Mouse (Mus musculus) megakaryocyte progenitor cell, adult 5-6 weeks (primary cell): ENCODE measurements around the gene Smarca2. TPM values are rescaled to one million over a fixed set of nuclear protein-coding genes. Genes with fewer than 3 reads are reported as not detected.
A peak's percentile ranks its signal among the peaks of the same experiment; 100 is the strongest.

Experiments used
- ATAC-seq: replicated peaks from 2 replicates; pipeline ENCODE4 v1.8.0; 2016; ENCODE audit warnings: mild to moderate bottlenecking, moderate TSS enrichment, inconsistent platforms; ENCODE audit not compliant: poor library complexity
- total RNA-seq, 2 experiments: library from RNA; stranded (forward) in 1 of 2; stranded (reverse) in 1 of 2; fragments of 157-497, 149-512 nt in 1 of 2; fragments of 200-1000 nt in 1 of 2; gene quantifications; 2 replicates each; pipeline versions ENCODE4 v1.2.3 to v1.2.4; 2015 to 2017

The Smarca2 gene
- 68.9 and 76.5 TPM in 2 replicates for total RNA-seq (2015)
- total RNA-seq (2017) = 50.3 and 60.7 TPM in 2 replicates

GRCm38 (mm10) chr19:26604755-26605300 is at the start of gene Smarca2:
Smarca2 (plus strand) TSS chr19:26605050.
- ATAC-seq = peak; percentile 71

DNA sequence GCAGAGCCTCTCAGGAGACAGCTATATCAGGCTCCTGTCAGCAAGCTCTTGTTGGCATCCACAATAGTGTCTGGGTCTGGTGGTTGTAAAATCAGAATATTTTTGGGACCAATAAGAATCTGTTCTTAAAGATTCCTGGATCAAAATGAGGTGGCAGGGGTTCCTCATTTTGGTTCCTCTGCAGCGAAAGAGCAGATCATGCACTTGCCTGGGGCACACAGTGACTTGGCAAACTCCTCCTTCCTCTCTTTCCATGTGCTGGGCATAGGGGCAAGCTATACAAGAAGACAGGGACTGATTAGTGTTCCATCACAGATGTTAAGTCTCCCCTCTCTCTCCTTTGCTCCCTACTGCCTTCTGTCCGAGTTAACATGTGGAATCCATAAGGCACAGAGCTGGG is 40.0 kb upstream of the Smarca2 start:
- ATAC-seq = peak; percentile 74

- ATAC-seq = no peak
Measured at GRCm38 (mm10) chr19:26566109-26566508, 38.7 kb upstream of the Smarca2 start.

DNA sequence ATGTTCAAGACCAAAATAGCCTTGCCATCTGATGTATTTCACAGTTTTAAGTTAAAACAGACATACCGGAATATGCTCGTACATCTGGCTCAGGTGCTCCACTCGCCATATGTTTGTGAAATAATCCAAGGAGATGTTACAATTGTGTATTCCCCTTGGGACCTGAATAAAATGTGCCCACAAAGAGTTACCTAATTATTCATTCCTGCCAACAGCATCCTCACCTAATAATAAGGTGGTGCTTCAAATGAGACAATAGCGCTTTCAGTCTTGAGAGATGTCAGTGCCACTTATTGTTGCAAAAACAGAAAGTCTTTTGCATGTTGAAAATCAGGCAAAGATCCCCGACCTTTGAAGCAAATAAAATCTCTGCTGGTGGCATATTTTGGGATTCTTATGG is 36.6 kb upstream of the Smarca2 start:
- ATAC-seq = no peak

DNA sequence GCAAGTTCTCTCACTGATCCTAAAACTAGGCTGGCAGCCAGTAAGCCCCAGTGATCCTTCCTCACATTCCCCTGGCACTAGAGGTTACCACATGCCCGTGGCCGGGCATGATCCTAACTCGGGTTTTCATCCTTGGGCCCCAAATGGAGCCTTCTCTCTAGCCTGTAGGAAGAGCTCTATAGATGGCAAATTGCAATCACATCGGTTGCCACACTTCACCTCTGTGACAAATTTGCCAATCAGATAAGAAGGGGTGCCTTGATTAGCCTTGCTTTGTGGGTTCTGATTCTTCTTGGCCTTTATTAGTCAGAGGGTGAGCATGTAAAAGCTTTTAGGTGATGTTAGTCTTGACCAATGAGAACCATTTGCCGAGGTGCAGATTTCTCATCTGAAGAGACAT is 35.9 kb upstream of the Smarca2 start:
- no peak for ATAC-seq

DNA sequence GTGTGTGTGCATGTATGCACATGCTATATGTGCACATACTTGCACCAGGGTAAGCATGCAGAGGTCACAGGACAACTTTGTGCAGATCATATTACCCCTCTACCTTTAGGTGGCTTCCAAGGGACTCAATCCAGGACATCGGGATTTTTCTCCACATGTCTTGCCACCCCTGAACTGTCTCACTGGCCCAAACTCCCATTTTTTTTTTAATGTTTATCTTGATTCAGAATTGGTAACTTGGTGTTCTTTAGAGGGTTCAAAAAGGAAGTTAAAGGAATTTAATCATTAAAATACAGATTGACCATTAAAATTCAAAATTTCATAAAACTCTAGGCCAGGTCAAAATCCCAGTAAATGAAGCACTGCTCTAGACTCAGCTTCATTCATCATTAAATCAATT is 35.4 kb upstream of the Smarca2 start:
- no peak for ATAC-seq

DNA sequence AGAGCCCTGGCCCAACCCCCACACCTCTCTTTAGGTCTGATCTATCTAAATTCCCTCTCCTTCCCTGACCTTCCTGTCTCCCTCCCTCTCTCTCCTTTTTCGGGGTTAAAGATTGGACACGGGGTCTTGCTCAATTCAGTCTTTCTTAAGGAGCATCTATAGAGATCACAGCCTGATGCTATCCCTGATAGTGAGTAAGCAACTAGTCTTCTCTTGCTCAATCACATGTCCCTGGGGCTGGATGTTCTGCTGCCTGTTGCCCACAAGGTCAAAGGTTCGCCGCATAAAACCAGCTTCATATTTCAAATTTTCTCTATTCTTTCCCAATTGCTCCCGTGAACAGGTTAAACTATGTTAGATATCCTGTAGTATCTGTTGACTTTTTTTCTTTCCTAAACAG is 25.2 kb upstream of the Smarca2 start:
- no peak for ATAC-seq

DNA sequence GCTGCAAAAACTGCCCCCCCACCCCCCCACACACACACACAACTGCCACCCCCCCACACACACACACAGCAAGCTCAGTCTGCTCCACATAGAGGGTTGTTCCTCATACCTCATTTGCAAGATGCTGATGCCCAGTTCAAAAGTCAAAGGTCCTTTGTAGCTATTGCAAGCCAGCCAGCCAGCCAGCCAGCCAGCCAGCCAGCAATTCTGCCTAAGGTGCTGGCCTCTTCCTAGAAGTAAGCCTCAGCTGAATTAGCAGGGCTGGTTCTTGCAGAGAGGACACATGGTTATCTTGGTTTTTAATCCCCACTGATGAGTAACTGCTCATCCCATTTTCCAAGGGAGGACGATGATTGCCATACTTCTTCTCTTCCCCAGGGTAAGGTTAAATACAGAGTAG is 24.8 kb upstream of the Smarca2 start:
- ATAC-seq = no peak

DNA sequence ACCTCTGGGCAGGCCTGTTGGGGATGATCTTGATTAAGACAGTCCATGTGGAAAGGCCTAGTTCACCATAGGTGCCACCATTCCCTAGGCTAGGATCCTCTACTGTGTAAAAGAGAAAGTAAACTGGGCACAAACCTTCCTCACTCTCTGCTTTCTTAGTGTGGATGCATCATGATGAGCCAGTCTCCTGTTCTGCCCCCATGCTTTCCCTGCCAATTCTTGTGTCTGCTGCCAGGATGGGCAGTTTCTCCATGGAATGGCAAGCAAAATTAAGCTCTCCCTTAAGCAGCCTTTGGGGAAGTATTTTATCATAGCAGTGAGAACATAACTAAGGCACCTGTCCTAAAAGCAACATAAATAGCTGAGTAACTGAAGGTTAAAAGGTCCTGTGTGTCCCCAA is 10.2 kb upstream of the Smarca2 start:
- ATAC-seq = no peak

GRCm38 (mm10) chr19:26601459-26601858 is 3.4 kb upstream of the Smarca2 start:
- ATAC-seq = no peak

- ATAC-seq = no peak
Measured at GRCm38 (mm10) chr19:26603296-26603860, 1.5 kb upstream of the Smarca2 start.

DNA sequence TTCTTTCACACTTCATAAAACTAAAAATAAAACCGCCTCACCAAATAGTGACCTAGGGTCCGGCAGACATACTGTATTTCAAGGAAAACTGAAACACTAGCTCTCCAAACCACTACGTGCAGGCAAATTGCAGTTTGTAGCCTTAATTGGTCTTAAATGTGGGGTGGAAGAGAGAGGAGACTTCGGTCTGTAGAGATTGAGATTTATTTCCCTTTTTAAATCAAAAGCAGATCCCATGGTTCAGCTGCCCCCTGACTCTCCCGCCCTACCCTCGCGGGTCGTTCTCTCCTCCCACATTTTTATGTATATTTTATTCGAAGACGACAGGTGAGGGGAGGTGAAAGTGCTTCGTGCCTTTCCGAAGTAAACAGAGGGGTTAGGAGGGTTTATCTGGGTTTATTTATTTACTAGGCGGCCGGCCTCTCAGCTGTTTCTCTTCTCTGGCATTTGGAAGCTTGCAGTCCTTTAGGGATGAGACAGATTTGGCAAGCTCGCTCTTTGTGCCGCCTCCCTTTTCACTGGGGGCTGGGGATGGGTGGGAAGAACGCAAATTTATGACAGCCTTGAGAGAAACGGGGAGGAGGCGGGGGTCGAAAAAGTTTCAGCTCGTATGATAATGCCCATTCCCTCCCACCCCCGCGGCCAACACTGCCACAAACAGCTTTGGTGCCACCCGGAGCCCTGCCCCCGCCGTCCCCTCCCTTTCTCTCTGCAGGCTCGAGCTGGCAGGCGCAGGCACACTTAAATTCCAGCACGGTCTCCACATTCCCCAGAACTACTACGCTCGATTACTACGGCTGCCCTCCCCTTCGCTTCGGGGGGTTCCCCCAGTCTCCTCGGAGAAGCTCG is 720 bp upstream of the Smarca2 start:
- ATAC-seq = peak; percentile 2

DNA sequence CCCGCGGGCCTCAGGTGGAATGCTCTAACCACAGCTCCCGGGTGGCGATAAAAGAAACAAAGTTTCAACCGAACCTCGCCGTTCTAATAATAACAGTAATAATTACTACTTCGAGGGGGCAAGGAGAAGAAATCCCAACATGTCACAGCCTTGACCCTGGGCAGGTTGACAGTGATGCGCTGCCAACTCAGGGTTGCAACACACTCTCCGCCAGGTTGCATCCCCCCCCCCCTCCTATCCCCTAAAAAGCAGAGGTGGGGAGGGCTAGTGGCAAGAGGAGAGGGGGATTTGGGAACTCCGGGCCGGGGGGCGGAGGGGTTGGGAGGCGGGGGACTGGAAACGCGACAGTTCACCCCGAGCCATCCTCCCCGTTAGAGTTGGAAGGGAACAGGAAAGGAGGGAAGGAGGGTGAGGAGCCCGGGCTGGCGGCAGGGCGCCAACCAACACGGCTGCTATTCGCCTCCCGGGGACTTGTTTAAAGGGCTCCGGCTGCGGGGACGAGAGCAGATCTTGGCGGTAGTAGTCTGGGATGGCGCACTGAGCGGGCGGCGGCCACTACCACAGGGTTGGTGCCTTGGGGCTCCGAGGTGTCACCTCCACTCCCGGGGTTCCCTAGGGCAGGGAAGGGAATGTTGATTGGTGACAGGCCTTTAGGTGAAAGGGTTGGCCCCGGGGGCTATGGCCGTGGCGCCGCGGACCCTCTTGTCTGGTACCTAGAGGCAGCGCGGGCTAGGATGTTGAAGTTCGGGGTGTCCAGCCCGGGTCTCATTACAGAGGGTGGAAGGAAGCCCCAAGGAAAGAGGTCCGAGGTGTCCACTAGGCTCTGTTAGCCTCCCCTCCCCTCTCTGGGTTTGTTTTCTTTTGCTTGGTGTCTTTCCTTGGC is 829 bp downstream of the Smarca2 start:
- ATAC-seq = no peak

DNA sequence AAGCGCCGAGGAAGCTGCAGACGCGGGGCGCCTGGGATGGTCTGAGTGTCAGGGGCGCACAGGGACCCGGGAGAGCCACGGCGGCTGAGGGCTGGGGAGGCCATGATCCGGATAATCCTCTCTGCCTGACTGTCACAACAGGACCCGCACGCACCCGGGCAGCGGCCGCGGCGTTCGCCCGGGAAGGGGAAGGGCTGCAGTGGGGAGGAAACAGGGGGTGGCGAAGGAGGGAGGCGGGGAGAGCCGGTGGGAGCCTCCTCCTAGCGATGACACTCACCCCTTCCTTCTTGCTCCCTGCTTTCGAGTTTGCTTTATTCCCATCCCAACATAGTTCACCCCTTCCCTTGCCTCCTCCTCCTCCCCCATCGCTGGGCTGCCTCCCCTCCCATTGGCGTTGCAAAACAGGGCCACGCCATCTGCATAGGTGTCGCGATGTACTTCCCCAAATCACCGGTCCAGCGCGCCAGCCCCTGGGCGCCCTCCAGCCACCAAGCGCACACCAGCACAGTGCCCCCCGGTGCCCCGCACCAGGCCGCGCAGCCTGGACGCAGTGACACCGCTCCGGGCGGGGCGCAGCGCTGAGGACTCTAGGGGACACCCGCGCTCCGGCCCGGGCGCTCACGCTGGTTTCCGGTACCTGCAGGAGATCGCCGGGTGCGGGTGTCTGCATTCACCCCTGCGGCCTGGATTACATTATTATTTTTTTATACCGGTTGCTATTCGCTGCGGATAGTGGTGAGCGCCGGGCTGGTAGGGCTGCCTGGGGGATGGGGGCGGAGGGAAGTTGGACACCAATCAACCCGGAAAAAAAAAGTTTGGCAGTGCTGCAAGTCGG is 1.7 kb downstream of the Smarca2 start:
- ATAC-seq = peak; percentile 49

DNA sequence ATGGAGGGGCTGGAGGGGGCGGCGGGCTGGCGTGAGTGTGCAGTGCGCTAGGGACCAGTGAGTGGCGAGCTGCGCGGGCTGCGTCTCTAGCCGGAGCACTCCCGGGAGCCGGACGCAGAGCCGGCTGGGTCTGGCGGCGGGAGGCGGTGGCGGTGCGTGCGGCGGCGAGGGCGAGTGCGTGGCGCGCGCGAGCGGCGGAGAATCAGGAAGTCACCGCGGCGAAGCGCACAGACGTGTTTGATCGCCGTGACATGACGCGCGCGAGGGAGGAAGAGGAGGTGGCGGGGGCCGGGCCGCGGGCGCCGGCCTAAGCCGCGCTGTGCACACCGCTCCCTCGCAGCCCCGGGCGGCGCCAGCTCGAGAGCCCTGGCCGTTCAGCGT is 2.3 kb downstream of the Smarca2 start:
- ATAC-seq = peak; percentile 32

DNA sequence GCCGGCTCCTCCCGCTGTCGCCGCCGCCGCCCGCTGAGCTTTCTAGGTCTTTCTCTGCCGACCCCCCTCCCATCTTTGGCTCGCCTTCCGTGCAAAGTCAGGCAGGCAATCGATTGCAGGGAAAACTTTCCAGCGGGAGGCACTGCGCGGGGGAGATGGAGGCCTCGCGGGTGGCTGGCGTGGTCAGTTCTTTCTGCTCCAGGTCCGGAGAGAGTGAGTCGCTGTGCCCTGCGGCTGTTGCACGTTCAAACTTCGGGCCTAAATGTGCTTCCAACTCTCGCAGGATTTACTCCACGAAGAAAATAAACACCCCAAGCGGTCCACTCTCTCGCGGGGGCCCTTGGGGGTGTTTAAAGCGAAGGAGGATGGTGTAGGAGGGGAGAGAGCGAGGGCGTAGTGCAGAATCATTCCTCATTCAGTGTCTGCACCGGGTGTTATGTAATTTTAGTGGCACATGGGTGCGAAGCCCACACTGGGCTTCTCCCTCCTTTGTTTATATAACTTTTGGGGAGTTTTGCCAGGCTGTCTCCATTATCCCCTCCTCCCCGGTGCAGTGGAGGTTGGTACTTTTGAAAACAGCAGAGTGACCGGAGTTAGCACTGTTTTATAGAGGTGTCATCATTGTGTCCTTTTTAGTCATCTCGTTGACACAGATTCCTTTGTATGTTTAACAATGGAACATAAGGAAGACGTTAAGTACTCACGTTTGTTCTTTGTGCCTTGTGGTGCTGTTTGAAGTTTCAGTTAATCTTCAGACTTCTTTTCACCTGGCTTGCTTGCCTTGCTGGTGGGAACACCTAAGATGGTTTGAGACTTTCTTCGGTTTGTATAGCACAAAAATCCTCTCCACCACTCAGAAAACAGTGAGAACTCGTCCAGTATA is 2.9 kb downstream of the Smarca2 start:
- no peak for ATAC-seq

GRCm38 (mm10) chr19:26608434-26608812 is 3.6 kb downstream of the Smarca2 start:
- no peak for ATAC-seq

DNA sequence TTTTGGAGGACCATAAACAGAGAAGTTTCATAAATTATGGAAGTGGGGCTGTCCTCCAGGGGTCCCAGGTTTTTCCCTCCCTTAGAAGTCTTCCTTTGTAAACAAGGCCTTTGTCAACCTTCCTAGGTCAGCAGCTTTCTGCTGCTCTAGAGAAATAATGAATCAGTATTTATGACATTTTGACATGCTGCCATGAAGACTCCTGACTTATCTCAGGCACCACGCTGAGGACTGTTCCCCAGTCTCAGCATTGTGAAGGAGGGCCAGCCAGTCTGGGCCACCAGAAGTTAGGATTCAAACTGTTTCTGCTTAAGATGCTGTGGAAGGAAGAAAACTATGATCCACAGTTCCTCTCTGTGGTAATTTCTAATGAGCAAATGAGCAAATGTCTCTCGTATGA is 4.8 kb downstream of the Smarca2 start:
- ATAC-seq = no peak

GRCm38 (mm10) chr19:26612995-26613394 is 8.1 kb downstream of the Smarca2 start:
- peak; percentile 88 for ATAC-seq
